Mouse (Mus musculus): ENCODE data around the gene Ramac. TPM values are rescaled to one million over a fixed set of nuclear protein-coding genes. Genes with fewer than 3 reads are reported as not detected.

Ramac gene
- polyA plus RNA-seq, 1 experiment from 2014 or later: 112 TPM

DNA sequence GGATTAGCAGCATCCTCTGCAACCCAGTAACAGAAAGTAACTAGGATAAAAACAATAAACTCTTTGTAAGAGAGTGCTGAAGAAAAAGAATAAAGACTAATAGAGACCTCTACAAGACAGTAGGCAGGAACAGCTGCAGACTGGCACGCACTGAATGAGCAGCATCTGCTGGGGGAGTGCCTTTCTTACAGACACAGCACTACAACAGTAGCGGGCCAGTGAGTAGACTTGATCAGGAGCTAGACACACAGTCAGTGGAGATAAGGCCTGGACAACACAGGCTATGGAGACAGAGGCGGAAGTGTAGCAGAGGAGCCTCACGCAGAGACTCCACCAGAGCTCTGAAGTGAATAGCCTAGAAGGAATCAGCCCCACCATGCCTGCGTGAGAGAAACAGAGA is 43.3 kb downstream of the Ramac start:
- no peak overlapping the region for H3K27ac ChIP-seq

More for the DNA sequence above, 43.3 kb downstream of the Ramac start:
- H3K4me1 ChIP-seq: no peaks in the 10 kb centered on the region
- H3K9ac ChIP-seq: no peak overlapping the region
- H3K36me3 ChIP-seq: 0 out of 2 replicates have a peak, but pooled peaks cover 3% of the 10 kb centered on the region
- H3K4me2 ChIP-seq (replicated peaks): no peak overlapping the region
- H3K27me3 ChIP-seq (replicated peaks): no peaks in the 10 kb centered on the region
- WGBS: 75% methylated on average over 5 of the region's 5 CpGs
- no peak for ATAC-seq (ENCODE audit: low FRiP score, low read depth)
- H3K4me3 ChIP-seq: no peak overlapping the region
- H3K9me3 ChIP-seq: no peaks in the 10 kb centered on the region

Other genes with a start within 250 kb of the Ramac start
- 0.14 and 0.18 TPM in 2 replicates for gene Fsd2, start 196.0 kb upstream of the Ramac start, polyA plus RNA-seq (2016; fragmentation: Nextera tagmentation; extraction: Ambion mirVana)
- gene Whamm, start 191.7 kb upstream of the Ramac start, polyA plus RNA-seq (2016; fragmentation: Nextera tagmentation; extraction: Ambion mirVana): 5.9 and 7.5 TPM in 2 replicates
- 21.9 and 24.7 TPM in 2 replicates for gene Homer2, start 55.4 kb upstream of the Ramac start, polyA plus RNA-seq (2016; fragmentation: Nextera tagmentation; extraction: Ambion mirVana)
- gene 3110040N11Rik, start 26.6 kb downstream of the Ramac start, polyA plus RNA-seq (2016; fragmentation: Nextera tagmentation; extraction: Ambion mirVana): 40.0 and 41.7 TPM in 2 replicates
- gene Btbd1, start 66.5 kb downstream of the Ramac start, polyA plus RNA-seq (2016; fragmentation: Nextera tagmentation; extraction: Ambion mirVana): 102 and 108 TPM in 2 replicates
- not detected in 2 replicates for gene Gm10160, start 92.9 kb downstream of the Ramac start, polyA plus RNA-seq (2016; fragmentation: Nextera tagmentation; extraction: Ambion mirVana)
- 14.5 and 16.6 TPM in 2 replicates for gene Tm6sf1, start 96.1 kb downstream of the Ramac start, polyA plus RNA-seq (2016; fragmentation: Nextera tagmentation; extraction: Ambion mirVana)
- 57.1 and 57.4 TPM in 2 replicates for gene Hdgfl3, start 171.5 kb downstream of the Ramac start, polyA plus RNA-seq (2016; fragmentation: Nextera tagmentation; extraction: Ambion mirVana)
- 1.4 and 2.4 TPM in 2 replicates for gene Bnc1, start 229.4 kb downstream of the Ramac start, polyA plus RNA-seq (2016; fragmentation: Nextera tagmentation; extraction: Ambion mirVana)